Mouse (Mus musculus) heart, adult 2 months (tissue): ENCODE results near the gene Cdc7.

Source experiments
- CTCF ChIP-seq: fragments of 200-600 bp; IDR thresholded peaks from 2 replicates; pipeline ENCODE4 v1.8.1; 2022; ENCODE audit warnings: antibody characterized with exemption, mild to moderate bottlenecking, moderate library complexity
- EP300 ChIP-seq: fragments of 200-500 bp; IDR thresholded peaks from 2 replicates; pipeline ENCODE4 v1.6.1; 2011; ENCODE audit warnings: low read depth, low read length, control low read depth; ENCODE audit not compliant: insufficient read depth
- POLR2A ChIP-seq: fragments of 200-500 bp; IDR thresholded peaks from 2 replicates; pipeline ENCODE4 v1.6.1; 2011; ENCODE audit warnings: mild to moderate bottlenecking, low read depth, low read length, control low read depth; ENCODE audit not compliant: insufficient read depth

DNA sequence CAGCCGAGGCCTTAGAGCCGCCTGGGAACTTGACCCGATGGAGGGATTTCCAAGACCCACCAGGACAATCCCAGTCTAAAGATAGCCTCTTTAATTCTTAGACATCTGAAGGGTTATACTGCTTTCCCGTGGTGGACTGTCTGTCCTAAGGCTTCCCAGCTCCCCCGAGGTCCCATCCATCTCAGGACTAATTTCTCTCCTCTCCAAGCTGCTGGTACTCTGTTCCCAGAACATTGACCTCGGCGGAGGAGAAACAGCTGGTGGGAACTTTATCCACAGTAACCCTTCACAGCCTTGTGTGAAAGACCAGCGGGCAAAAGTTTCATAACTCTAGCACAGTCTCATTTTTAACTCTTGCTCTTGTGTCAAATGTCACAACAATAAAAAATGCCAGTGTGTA, 25.1 kb downstream of the Cdc7 start:
- TF ChIP-seq CTCF (no peak), EP300 (no peak), POLR2A (no peak)
